Mouse (Mus musculus): ENCODE data around the gene Capzb.

DNA sequence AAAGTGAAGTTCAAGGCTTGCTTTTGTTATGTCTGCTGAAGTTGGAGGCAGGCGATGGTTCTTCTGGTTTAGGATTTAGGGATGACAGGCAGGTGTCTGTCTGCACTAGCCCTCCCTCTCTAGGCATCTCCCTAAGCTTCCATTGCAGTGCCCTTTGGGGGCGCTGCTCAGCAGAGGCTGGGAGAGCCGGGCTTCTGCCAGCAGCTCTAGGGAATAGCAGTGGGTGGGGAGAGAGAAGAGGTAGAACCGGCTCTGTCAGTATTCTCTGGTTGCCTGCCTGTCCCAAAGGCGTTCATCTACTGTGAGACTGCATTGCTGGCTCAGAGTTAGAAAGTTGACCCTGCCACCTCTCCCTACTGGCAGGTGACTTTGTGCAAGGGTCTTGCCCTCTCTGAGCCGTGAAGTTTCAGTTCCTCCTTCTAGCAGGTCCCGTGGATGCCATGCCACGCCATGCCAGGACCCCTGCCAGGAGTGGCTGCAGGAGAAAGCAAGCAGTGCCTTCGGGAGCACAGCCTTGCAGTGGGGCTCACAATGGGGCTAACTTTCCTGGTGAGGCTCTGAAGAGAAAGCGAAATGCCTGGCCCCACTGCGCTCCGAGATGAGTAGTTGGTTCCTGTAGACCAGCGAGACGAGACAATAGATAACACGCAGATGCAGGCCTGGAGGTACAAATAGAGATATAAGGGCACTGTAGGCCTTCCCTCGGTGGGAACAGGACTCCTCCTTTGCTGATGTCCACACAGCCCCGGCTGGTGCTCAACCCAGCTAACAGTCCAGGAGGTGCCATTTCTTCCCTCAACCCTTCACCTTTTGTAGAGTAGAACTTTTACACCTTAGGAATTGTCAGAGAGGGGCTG is 19.5 kb downstream of the Capzb start:
- TF ChIP-seq CTCF (IDR thresholded peaks at IDR 0.05): peak; percentile 69
- no peak for TF ChIP-seq EP300 (IDR thresholded peaks at IDR 0.05)

Data from lung, postnatal 0 days (tissue).